Mouse (Mus musculus): ENCODE results near the gene Rdh5.
A peak's percentile ranks its signal among the peaks of the same experiment; 100 is the strongest.

The Rdh5 gene

GRCm38 (mm10) chr10:128909567-128910028 lies 13.1 kb downstream of the Rdh5 start:
- no peak; the same call in 1 of the 2 replicates for ATAC-seq (ENCODE audit: insufficient number of reproducible peaks, low FRiP score, low TSS enrichment)

- no peak for ATAC-seq (ENCODE audit: insufficient number of reproducible peaks, low FRiP score, low TSS enrichment)
Measured at GRCm38 (mm10) chr10:128908778-128909448, 13.8 kb downstream of the Rdh5 start.

- ATAC-seq (ENCODE audit: insufficient number of reproducible peaks, low FRiP score, low TSS enrichment) = no peak
Measured at GRCm38 (mm10) chr10:128904812-128905211, 17.9 kb downstream of the Rdh5 start.

- ATAC-seq (ENCODE audit: insufficient number of reproducible peaks, low FRiP score, low TSS enrichment) = no peak
Measured at GRCm38 (mm10) chr10:128902409-128902988, 20.2 kb downstream of the Rdh5 start.

GRCm38 (mm10) chr10:128901409-128901808 lies 21.3 kb downstream of the Rdh5 start:
- ATAC-seq (ENCODE audit: insufficient number of reproducible peaks, low FRiP score, low TSS enrichment) = no peak

GRCm38 (mm10) chr10:128900698-128901097 lies 22.0 kb downstream of the Rdh5 start, which contains the start of gene Cd63:
Gene Cd63, plus strand, starts transcription at chr10:128900989.
- no peak for ATAC-seq (ENCODE audit: insufficient number of reproducible peaks, low FRiP score, low TSS enrichment)

- no peak for ATAC-seq (ENCODE audit: insufficient number of reproducible peaks, low FRiP score, low TSS enrichment)
Measured at GRCm38 (mm10) chr10:128899759-128900490, 22.8 kb downstream of the Rdh5 start.

- ATAC-seq (ENCODE audit: insufficient number of reproducible peaks, low FRiP score, low TSS enrichment) = no peak
Measured at GRCm38 (mm10) chr10:128897501-128897900, 25.2 kb downstream of the Rdh5 start.

GRCm38 (mm10) chr10:128896807-128897206 lies 25.9 kb downstream of the Rdh5 start:
- no peak for ATAC-seq (ENCODE audit: insufficient number of reproducible peaks, low FRiP score, low TSS enrichment)

GRCm38 (mm10) chr10:128895952-128896693 lies 26.6 kb downstream of the Rdh5 start:
- ATAC-seq (ENCODE audit: insufficient number of reproducible peaks, low FRiP score, low TSS enrichment) = peak; percentile 33; the same call in 1 of the 2 replicates

- ATAC-seq (ENCODE audit: insufficient number of reproducible peaks, low FRiP score, low TSS enrichment) = peak; percentile 51; the same call in 1 of the 2 replicates
Measured at GRCm38 (mm10) chr10:128895437-128895836, 27.3 kb downstream of the Rdh5 start.

GRCm38 (mm10) chr10:128892246-128892645 lies 30.4 kb downstream of the Rdh5 start:
- ATAC-seq (ENCODE audit: insufficient number of reproducible peaks, low FRiP score, low TSS enrichment) = no peak

- ATAC-seq (ENCODE audit: insufficient number of reproducible peaks, low FRiP score, low TSS enrichment) = no peak
Measured at GRCm38 (mm10) chr10:128891296-128892094, 31.2 kb downstream of the Rdh5 start, which contains the start of gene Gdf11. Gene Gdf11, minus strand, starts transcription at chr10:128891718.

GRCm38 (mm10) chr10:128890383-128891295 lies 32.0 kb downstream of the Rdh5 start:
- no peak for ATAC-seq (ENCODE audit: insufficient number of reproducible peaks, low FRiP score, low TSS enrichment)

GRCm38 (mm10) chr10:128889846-128890245 lies 32.8 kb downstream of the Rdh5 start:
- no peak for ATAC-seq (ENCODE audit: insufficient number of reproducible peaks, low FRiP score, low TSS enrichment)

GRCm38 (mm10) chr10:128888941-128889827 lies 33.5 kb downstream of the Rdh5 start:
- ATAC-seq (ENCODE audit: insufficient number of reproducible peaks, low FRiP score, low TSS enrichment) = no peak

GRCm38 (mm10) chr10:128882067-128882466 lies 40.6 kb downstream of the Rdh5 start:
- no peak for ATAC-seq (ENCODE audit: insufficient number of reproducible peaks, low FRiP score, low TSS enrichment)

- ATAC-seq (ENCODE audit: insufficient number of reproducible peaks, low FRiP score, low TSS enrichment) = no peak
Measured at GRCm38 (mm10) chr10:128878811-128879210, 43.9 kb downstream of the Rdh5 start.

Data from cerebellum, adult (tissue).